Mouse (Mus musculus) liver, embryonic 14.5 days (tissue): Measurements from ENCODE around the gene Tmem151b.

Source experiments
- CTCF ChIP-seq: IDR thresholded peaks from 2 replicates; pipeline ENCODE4 v1.5.1; 2016; ENCODE audit warnings: antibody characterized with exemption, low read depth, control low read depth
- EP300 ChIP-seq: IDR thresholded peaks from 2 replicates; pipeline ENCODE4 v1.6.1; 2016; ENCODE audit warnings: antibody characterized with exemption, low read depth

- TF ChIP-seq CTCF (no peak), EP300 (no peak)
These were observed 47.2 kb downstream of the Tmem151b start for GRCm38 (mm10) chr17:45502324-45502723.
